In the genomic region with DNA sequence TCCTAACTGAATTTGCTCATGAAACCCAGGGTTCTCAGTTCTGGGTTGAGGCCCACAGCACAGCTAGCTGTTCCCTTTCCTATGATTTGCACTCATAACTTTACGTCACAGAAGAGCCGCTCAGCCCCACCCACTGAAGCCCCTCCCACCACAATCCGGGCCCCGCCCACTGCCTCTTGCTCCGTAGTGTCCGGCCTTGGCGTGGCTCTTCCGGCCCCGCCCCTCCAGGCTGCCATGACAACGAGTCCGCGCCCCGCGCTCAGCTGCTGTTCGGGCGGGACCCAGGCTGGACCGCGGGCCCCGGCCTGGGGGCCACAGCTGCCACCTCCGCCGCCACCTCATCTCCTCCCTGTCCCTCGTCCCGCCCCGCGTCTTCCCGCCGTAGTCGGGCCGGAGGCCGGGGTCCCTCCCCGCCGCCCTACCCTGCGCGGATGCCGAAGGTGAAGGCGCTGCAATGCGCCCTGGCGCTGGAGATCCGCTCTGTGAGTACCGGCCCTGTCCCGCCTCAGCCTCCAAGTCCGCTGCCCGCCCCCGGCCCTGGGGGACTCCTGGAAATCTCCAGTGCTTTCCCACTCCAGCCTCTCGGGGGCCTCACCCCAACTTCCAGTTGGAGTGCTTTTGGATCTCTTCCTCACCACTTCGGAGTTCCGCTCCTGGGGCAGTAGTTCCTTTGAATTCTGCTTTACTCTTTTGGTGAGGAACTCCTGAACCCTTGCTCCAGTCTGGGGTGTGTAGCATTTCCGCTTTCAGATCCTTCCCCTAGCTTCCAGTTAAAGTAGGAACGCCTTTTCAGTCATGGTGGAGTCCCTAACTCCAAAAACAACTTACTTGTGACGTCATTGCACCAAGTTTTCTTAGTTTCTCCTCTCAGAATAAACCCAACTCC, we compare ENCODE assay signal across 8 mouse cellular contexts. TPM values are rescaled to one million over a fixed set of nuclear protein-coding genes. Genes with fewer than 3 reads are reported as not detected.
A peak's percentile ranks its signal among the peaks of the same experiment; 100 is the strongest.
DNase-seq lines count a peak whose midpoint lies in the region; ATAC-seq and TF ChIP-seq lines count a peak whose summit lies in the region.

Gene Spata6 (plus strand): TSS at position 209 of the 886 bp plus-strand sequence.

- no peaks in the 10 kb centered on the region for H3K36me3 ChIP-seq in E14TG2a.4 (ENCODE audit: insufficient read depth, low read length)
- H3K36me3 ChIP-seq in forebrain, embryonic 14.5 days (ENCODE audit: control insufficient read depth, insufficient read depth, low read length), result no peaks in the 10 kb centered on the region
- H3K36me3 ChIP-seq in liver, postnatal 0 days (replicated peaks; ENCODE audit: insufficient read depth, low read length), result no peaks in the 10 kb centered on the region
- H3K36me3 ChIP-seq in neural tube, embryonic 13.5 days, result no peaks in the 10 kb centered on the region

- H3K9me3 ChIP-seq in E14TG2a.4 (ENCODE audit: low read length), result no peaks in the 10 kb centered on the region
- H3K9me3 ChIP-seq in forebrain, embryonic 14.5 days (replicated peaks; ENCODE audit: control insufficient read depth, low read length), result no peaks in the 10 kb centered on the region
- H3K9me3 ChIP-seq in liver, postnatal 0 days (ENCODE audit: low read length), result no peaks in the 10 kb centered on the region
- H3K9me3 ChIP-seq in neural tube, embryonic 13.5 days, result no peaks in the 10 kb centered on the region

- DNase-seq in cerebellum, adult 11 months, result peak; percentile 2
- DNase-seq in forebrain, embryonic 14.5 days (ENCODE audit: low spot score), result peak; percentile 79
- DNase-seq in heart, postnatal 10 days, result peak; percentile 91 to 94
- DNase-seq in large intestine, adult 2 months (ENCODE audit: low read depth, low spot score), result peak; percentile 70
- DNase-seq in liver, postnatal 0 days, result peak; percentile 93
- DNase-seq in telencephalon, adult 2 months (ENCODE audit: low read depth, low spot score), result peak; percentile 16

- TF ChIP-seq EP300 in liver, postnatal 0 days (IDR thresholded peaks at IDR 0.05; ENCODE audit: low read depth), result no peak

- peak; percentile 96 for ATAC-seq in forebrain, embryonic 14.5 days
- ATAC-seq in liver, postnatal 0 days, result peak; percentile 95
- ATAC-seq in neural tube, embryonic 13.5 days (ENCODE audit: low read depth), result peak; percentile 95

- peak within 1 kb of the TSS; percentile 39; the same call in 1 of the 2 replicates for H3K27ac ChIP-seq in forebrain, embryonic 14.5 days (ENCODE audit: low read depth, low read length)
- peak within 1 kb of the TSS; percentile 53 for H3K27ac ChIP-seq in liver, postnatal 0 days (ENCODE audit: low read depth)
- H3K27ac ChIP-seq in neural tube, embryonic 13.5 days (replicated peaks), result peak within 1 kb of the TSS; percentile 72

- TF ChIP-seq CTCF in E14TG2a.4 (conservative IDR thresholded peaks at IDR 0.05; ENCODE audit: low read length), result no peak
- no peak for TF ChIP-seq CTCF in liver, postnatal 0 days (IDR thresholded peaks at IDR 0.05; ENCODE audit: low read depth)

- peak within 1 kb of the TSS; percentile 94 for H3K4me3 ChIP-seq in E14TG2a.4 (replicated peaks; ENCODE audit: low read length)
- H3K4me3 ChIP-seq in forebrain, embryonic 14.5 days (ENCODE audit: low read depth, low read length), result peak within 1 kb of the TSS; percentile 62
- H3K4me3 ChIP-seq in liver, postnatal 0 days (ENCODE audit: low read depth, low read length), result peak within 1 kb of the TSS; percentile 65
- H3K4me3 ChIP-seq in neural tube, embryonic 13.5 days, result peak within 1 kb of the TSS; percentile 69

- H3K27me3 ChIP-seq in E14TG2a.4 (ENCODE audit: insufficient read depth, low read length), result no peaks in the 10 kb centered on the region
- H3K27me3 ChIP-seq in forebrain, embryonic 14.5 days (replicated peaks; ENCODE audit: control insufficient read depth, insufficient read depth, low read length), result no peaks in the 10 kb centered on the region
- H3K27me3 ChIP-seq in liver, postnatal 0 days (ENCODE audit: insufficient read depth, low read length), result no peaks in the 10 kb centered on the region
- H3K27me3 ChIP-seq in neural tube, embryonic 13.5 days, result no peaks in the 10 kb centered on the region

- 1% methylated on average over 50 of the region's 50 CpGs for WGBS in forebrain, embryonic 14.5 days
- 1% methylated on average over 50 of the region's 50 CpGs for WGBS in large intestine, adult 2 months
- 1% methylated on average over 49 of the region's 50 CpGs for WGBS in liver, postnatal 0 days (ENCODE audit: insufficient replicate concordance)
- WGBS in neural tube, embryonic 13.5 days, result under 1% methylated on average over 50 of the region's 50 CpGs

- H3K9ac ChIP-seq in forebrain, embryonic 14.5 days (ENCODE audit: low read length), result peak within 1 kb of the TSS; percentile 71
- H3K9ac ChIP-seq in liver, postnatal 0 days (replicated peaks), result peak within 1 kb of the TSS; percentile 66
- H3K9ac ChIP-seq in neural tube, embryonic 13.5 days, result peak within 1 kb of the TSS; percentile 78

- H3K4me1 ChIP-seq in E14TG2a.4 (replicated peaks; ENCODE audit: low read depth, low read length), result peaks cover 18% of the 10 kb centered on the region
- H3K4me1 ChIP-seq in forebrain, embryonic 14.5 days (ENCODE audit: control insufficient read depth, insufficient read depth, low read length), result no peaks in the 10 kb centered on the region
- peaks cover 10% of the 10 kb centered on the region; the same call in 1 of the 2 replicates for H3K4me1 ChIP-seq in liver, postnatal 0 days (ENCODE audit: insufficient read depth)
- peaks cover 12% of the 10 kb centered on the region for H3K4me1 ChIP-seq in neural tube, embryonic 13.5 days (replicated peaks)

- intact Hi-C loops in heart, postnatal 10 days (cut with DNase I), result loop anchor here (2.0 kb wide), 1 partner anchor 31 kb away; no protein-coding TSS in a partner anchor

- H3K4me2 ChIP-seq in forebrain, embryonic 14.5 days (ENCODE audit: low read length), result peak within 1 kb of the TSS; percentile 75
- peak within 1 kb of the TSS; percentile 74 for H3K4me2 ChIP-seq in liver, postnatal 0 days (ENCODE audit: low read depth, low read length)
- H3K4me2 ChIP-seq in neural tube, embryonic 13.5 days, result peak within 1 kb of the TSS; percentile 78

RNA-seq across cellular contexts. Expression of gene Spata6, which starts in this region (rescaled TPM):
- polyA plus RNA-seq in forebrain, embryonic 14.5 days (2014; fragmentation: Nextera tagmentation; extraction: Ambion mirVana), result 10.4 and 11.0 TPM in 2 replicates
- total RNA-seq in heart, postnatal 10 days (2021), result 10 to 100 TPM; 17.9 to 20.9 TPM
- polyA plus RNA-seq in large intestine, adult 2 months (2012; rRNA removed), result 2.8 and 3.3 TPM in 2 replicates
- polyA plus RNA-seq in liver, postnatal 0 days (2015; fragmentation: Nextera tagmentation; extraction: Ambion mirVana), result 3.3 and 3.6 TPM in 2 replicates
- polyA plus RNA-seq in neural tube, embryonic 13.5 days (2015; fragmentation: Nextera tagmentation; extraction: Ambion mirVana), result 18.2 and 18.9 TPM in 2 replicates

Comparison
In these comparisons a context has a peak if more than half of its experiments do, and no peak if none do; other contexts are left out.
1. Peak in every context shown above with its lines: DNase-seq, ATAC-seq, H3K4me3 ChIP-seq and H3K27ac ChIP-seq.
2. DNase-seq: peak in every context shown above with its lines; median percentile 93 in liver, postnatal 0 days; 92 in heart, postnatal 10 days; 79 in forebrain, embryonic 14.5 days; 70 in large intestine, adult 2 months; 16 in telencephalon, adult 2 months; 2 in cerebellum, adult 11 months.